Mouse (Mus musculus) lung, postnatal 0 days (tissue): Measurements from ENCODE around the gene Acox1.

Experiments used
- CTCF ChIP-seq: IDR thresholded peaks from 2 replicates; pipeline ENCODE4 v1.5.1; 2016; ENCODE audit warnings: antibody characterized with exemption, mild to moderate bottlenecking
- EP300 ChIP-seq: IDR thresholded peaks from 2 replicates; pipeline ENCODE4 v1.6.1; 2016; ENCODE audit warnings: antibody characterized with exemption, mild to moderate bottlenecking, control low read depth

DNA sequence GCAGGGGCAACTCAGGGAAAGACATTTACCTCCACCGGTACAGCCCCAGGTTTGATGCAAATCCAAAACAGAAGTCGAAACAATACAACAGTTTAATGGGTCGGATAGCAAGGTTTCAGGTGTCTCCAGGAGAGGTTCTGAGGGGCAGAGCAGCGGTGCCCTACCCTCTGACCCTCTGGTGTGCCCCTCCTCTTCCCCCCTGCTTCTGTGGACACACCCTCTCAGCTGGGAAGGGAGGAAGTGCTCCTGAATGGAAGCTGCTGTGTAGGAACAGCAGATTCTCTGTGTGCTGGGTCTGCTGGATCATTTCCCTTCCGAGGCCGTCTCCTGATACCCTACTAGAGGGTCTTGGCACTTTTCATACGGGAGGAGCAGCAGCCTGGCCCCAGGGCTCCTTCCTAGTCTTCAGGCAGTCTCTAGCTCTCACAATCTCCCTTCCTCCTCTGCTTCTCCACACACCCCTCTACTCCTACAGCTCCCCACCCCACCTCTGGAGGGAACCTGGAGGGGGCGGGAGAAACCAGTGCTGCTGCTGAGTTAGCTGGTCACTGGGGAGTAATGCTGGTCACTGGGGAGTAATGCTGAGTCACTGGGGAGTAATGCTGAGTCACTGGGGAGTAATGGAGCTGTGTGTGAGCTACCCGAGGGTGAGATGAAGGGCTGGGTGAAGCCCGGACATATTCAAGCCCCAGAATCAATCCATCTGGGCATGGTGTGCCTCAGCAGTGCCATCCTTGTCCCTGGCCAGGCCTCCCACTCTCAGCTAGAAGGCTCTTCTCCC is 56.4 kb downstream of the Acox1 start:
- TF ChIP-seq EP300 (no peak), CTCF (no peak)
